Mouse (Mus musculus) left cerebral cortex, adult 2 months (tissue): ENCODE data around the gene Acot8. TPM values are rescaled to one million over a fixed set of nuclear protein-coding genes. Genes with fewer than 3 reads are reported as not detected.
A peak's percentile ranks its signal among the peaks of the same experiment; 100 is the strongest.

Experiments
- DNase-seq, 2 experiments: peaks; one replicate each; pipeline ENCODE4 v3.0.0; 2021 to 2022; ENCODE audit warnings: low spot score in 2 of 2, mixed read lengths in 1 of 2; ENCODE audit errors: extremely low spot score in 1 of 2
- H3K27ac ChIP-seq: fragments of 200-600 bp; 2 replicates; pipeline ENCODE4 v1.8.1; 2022
- H3K4me3 ChIP-seq: fragments of 200-600 bp; 2 replicates; pipeline ENCODE4 v1.8.1; 2022
- CTCF ChIP-seq: fragments of 200-600 bp; IDR thresholded peaks from 2 replicates; pipeline ENCODE4 v1.8.1; 2022; ENCODE audit warnings: antibody characterized with exemption, mild to moderate bottlenecking, moderate library complexity
- intact Hi-C: fragments of 180-260 bp; cut with DNase I; formaldehyde crosslinking; loops from one replicate; pipeline ENCODE4 v1.15.1; 2025
- total RNA-seq, 2 experiments: library from RNA; stranded (reverse); gene quantifications; 2 replicates each; pipeline ENCODE4 v1.2.3; 2021

The Acot8 gene
- total RNA-seq, 2 experiments from 2014 or later: 26.6 to 28.3 TPM

- intact Hi-C loops: no loop called here
- H3K4me3 ChIP-seq: no peak within 1 kb of the TSS
- TF ChIP-seq CTCF: no peak
These were observed 23.8 kb upstream of the Acot8 start, which contains the start of gene Spata25 for GRCm38 (mm10) chr2:164828437-164828836. Gene Spata25, minus strand, starts transcription at chr2:164828537.

DNA sequence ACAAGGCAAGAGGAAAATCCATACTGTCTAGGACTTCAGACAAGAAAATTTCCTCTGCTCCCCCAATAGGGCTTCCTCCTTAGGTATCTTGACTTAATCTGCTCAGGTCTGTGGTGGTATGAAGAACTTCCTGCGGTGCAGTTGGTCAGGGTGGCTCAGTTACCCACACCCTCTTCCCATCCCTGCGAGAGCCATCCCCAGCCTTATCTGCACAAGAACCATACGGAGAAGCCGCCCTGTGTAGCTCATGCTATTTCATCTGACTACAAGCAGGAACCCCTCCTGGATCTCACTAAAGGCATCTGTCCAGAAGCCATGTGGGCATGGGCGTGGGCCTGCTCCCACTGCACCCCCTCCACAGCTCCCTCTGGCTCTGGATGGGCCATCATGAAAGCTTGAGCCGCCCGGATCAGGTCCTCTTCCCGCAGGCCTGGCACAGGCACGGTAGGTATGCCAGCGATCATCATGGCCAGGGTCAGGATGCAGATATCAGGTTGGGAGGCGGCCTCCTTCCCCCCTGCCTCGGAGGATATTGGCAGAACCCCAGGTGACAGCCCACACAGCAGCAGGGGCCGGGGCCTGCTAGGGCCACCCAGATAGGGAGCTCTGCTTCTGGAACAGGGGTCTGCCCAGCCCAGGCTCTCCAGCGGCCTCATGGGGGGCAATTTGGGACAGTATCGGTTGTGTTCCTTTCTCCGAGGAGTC, 22.6 kb upstream of the Acot8 start:
- no peak overlapping the region for H3K27ac ChIP-seq
- intact Hi-C loops: no loop called here
- DNase-seq: no peak
- H3K4me3 ChIP-seq: no peak overlapping the region
- no peak for TF ChIP-seq CTCF

More at GRCm38 (mm10) chr2:164828437-164828836, 23.8 kb upstream of the Acot8 start, which contains the start of gene Spata25:
- H3K27ac ChIP-seq: no peak within 1 kb of the TSS
- DNase-seq: no peak

DNA sequence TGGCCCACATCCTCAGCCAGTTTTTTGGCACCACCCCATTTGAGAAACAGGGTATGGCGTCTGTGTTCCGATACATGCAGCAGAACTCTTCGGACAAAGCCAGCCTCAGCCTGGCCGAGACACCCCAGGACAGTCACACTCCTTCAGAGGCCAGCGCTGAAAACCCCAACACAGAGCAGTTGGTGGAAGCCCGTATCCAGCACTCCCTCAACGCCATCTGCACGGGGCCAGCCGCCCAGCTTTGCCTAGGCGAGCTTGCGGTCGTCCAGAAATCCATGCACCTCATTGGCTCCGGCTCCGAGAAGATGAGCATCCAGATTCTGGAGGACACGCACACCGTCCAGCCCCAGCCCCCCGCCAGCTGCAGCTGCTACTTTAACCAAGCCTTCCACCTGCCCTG, 20.8 kb upstream of the Acot8 start:
- TF ChIP-seq CTCF: no peak
- intact Hi-C loops: no loop called here
- DNase-seq: no peak

DNA sequence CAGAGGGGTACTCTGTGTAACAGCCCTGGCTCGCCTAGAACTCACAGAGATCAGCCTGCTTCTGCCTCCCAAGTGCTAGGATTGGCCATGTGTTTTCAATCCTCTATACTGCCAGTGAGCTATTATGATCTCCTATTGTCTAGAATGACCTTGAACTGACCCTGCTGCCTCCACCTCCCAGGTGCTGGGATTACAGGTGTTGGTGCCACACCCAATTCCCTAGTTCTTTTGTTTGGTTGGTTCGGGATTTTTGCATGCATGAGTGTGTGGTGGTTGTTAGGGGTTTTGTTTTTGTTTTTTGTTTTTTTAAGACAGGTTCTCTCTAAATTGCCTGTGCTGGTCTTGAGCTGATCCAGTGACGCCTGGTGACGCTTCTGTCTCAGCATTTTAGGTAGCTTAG, 19.3 kb upstream of the Acot8 start:
- no peak for DNase-seq
- Histone ChIP-seq H3K27ac (no peak overlapping the region), H3K4me3 (peak overlapping the region; percentile 68)
- intact Hi-C loops: loop anchor here (2.0 kb wide), 1 partner anchor 19 kb away; the partner anchor contains the start of genes Acot8 and Zswim3
- no peak for TF ChIP-seq CTCF

More for the DNA sequence above, 20.8 kb upstream of the Acot8 start:
- Histone ChIP-seq H3K27ac (no peak overlapping the region), H3K4me3 (no peak overlapping the region)

GRCm38 (mm10) chr2:164823181-164823585, 18.5 kb upstream of the Acot8 start:
- Histone ChIP-seq H3K27ac (peak overlapping the region; percentile 96), H3K4me3 (peak overlapping the region; percentile 68)
- peak in 1 of 2 experiments; percentile 41 for DNase-seq
- TF ChIP-seq CTCF: peak; percentile 17; the same call in 1 of the 2 replicates
- intact Hi-C loops: loop anchor here (2.0 kb wide), 1 partner anchor 18 kb away; the partner anchor contains the start of genes Acot8 and Zswim3

DNA sequence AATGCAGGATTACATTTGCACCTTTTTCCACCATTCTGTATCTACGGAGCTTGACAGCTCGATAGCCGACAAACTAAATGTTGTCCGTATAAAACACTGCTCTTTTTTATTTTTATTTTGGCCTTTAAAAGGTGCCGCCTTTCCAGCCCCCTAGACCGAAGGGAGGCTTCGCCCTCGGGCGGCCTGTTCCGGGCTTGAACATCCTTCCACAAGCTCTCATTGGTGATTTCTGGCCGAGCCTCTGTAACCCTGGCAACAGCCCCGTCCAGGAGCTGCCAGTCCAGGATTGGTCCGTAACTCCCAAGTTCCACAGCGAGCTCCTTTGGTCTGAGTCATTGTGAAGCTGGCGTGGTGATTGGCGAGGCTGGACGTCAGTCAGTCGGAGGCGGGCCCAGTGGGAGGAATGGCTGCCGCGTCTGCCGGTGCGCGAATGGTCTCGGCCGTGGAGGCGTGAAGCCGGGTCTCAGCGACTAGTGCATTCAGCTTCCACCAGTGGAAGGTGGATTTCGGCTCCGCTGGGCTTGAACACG, 18.0 kb upstream of the Acot8 start, which contains the start of gene Zswim1:
Zswim1 (plus strand) TSS at position 51 of the 530 bp plus-strand sequence.
- DNase-seq: peak; percentile 100
- peak within 1 kb of the TSS; percentile 96 for H3K27ac ChIP-seq
- TF ChIP-seq CTCF: no peak; the same call in 1 of the 2 replicates
- peak within 1 kb of the TSS; percentile 68 for H3K4me3 ChIP-seq
- intact Hi-C loops: loop anchor here (2.0 kb wide), 1 partner anchor 18 kb away; the partner anchor contains the start of genes Acot8 and Zswim3

GRCm38 (mm10) chr2:164821060-164821459, 16.4 kb upstream of the Acot8 start:
- no peak overlapping the region for H3K27ac ChIP-seq
- intact Hi-C loops: no loop called here
- H3K4me3 ChIP-seq: no peak overlapping the region
- DNase-seq: no peak
- TF ChIP-seq CTCF: peak; percentile 5; the same call in 1 of the 2 replicates

DNA sequence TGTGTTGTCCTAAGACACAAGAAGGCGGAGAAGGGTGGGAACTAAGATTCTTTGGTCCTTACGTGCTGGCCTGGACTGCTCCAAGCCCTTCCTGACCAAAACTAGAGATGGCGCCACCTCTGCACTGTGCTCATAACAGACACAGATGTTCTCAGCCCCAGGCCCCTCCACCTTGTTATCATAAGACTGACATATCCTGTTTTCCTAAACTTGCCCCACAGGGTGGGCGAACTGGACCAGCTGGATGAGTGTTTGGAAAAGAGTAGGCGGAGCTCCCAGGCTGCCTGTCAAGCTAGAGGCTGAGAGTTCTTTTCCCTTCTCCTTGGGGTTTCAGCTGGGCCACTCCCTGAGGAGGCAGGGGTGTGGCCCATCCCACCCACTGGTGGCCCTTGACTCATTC, 13.0 kb upstream of the Acot8 start:
- Histone ChIP-seq H3K27ac (no peak overlapping the region), H3K4me3 (no peak overlapping the region)
- no peak for DNase-seq
- intact Hi-C loops: no loop called here
- no peak for TF ChIP-seq CTCF

GRCm38 (mm10) chr2:164817206-164817605, 12.5 kb upstream of the Acot8 start:
- Histone ChIP-seq H3K27ac (no peak overlapping the region), H3K4me3 (no peak overlapping the region)
- intact Hi-C loops: no loop called here
- no peak for DNase-seq
- no peak for TF ChIP-seq CTCF

DNA sequence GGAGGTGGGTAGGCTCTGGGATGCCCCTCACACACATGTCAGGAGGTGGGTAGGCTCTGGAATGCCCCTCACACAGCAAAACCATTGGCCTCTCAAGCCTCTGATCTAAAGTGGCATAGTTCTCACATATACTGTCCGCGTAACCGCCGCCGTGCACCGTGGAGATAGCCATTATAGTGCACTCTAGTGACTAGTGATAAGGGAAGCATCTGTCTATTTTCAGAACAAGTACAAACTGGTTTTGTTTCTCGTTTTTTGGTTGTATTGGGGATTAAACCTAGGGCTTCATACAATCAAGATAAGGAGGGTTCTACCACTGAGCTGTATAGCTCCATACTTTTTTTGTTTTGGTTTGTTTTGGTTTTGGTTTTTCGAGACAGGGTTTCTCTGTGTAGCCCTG, 11.1 kb upstream of the Acot8 start:
- TF ChIP-seq CTCF: no peak
- intact Hi-C loops: no loop called here
- DNase-seq: no peak
- Histone ChIP-seq H3K4me3 (no peak overlapping the region), H3K27ac (no peak overlapping the region)

DNA sequence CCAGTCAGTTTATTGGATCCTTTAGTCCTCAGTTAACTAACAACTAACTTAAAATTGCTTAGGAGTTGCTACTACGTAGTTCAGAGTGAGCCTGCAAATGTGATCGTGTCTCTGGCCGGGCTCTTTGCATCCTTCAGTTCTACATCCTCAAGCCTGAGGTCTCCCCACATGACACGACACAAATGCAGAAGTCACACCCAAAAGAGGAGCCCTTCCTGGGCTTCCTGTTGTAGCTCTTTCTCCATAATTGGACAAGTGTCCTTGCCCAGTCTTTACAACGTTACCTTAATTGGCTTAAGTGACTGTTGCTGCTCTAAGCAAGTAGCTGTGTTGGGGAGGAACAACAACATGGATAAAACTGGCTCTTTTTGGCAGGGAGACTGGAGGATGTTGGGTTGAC, 10.7 kb upstream of the Acot8 start:
- no peak overlapping the region for H3K27ac ChIP-seq
- intact Hi-C loops: no loop called here
- no peak overlapping the region for H3K4me3 ChIP-seq
- DNase-seq: no peak
- TF ChIP-seq CTCF: no peak

DNA sequence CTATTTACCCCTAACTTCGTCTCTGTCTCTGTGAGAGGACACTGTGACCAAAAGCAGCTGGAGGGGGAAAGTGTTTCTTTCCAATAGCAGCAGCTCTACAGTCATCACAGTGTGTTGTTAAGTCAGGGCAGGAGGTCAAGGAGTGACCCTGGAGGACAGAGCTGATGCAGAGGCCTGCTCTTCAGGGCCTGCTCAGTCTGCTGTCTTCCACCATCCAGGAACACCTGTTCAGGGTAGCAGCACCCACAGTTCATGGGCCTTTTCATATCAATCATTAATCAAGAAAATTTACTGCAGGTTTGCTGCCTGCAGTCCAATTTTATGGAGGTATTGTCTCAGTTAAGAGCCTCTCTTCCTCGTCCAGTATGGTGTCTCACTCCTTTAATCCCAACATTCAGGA, 8.9 kb upstream of the Acot8 start:
- Histone ChIP-seq H3K4me3 (no peak overlapping the region), H3K27ac (no peak overlapping the region)
- intact Hi-C loops: no loop called here
- DNase-seq: no peak
- TF ChIP-seq CTCF: no peak
